Mouse (Mus musculus): ENCODE measurements around the gene Lins1. TPM values are rescaled to one million over a fixed set of nuclear protein-coding genes. Genes with fewer than 3 reads are reported as not detected.

Gene Lins1
- polyA plus RNA-seq, 1 experiment from 2014 or later: 20.6 TPM

GRCm38 (mm10) chr7:66704631-66705030 is 14.9 kb downstream of the Lins1 start:
- 92% methylated on average over 3 of the region's 3 CpGs for WGBS
- H3K36me3 ChIP-seq (ENCODE audit: control insufficient read depth, insufficient read depth, low read length): peaks cover 10% of the 10 kb centered on the region
- no peaks in the 10 kb centered on the region for H3K27me3 ChIP-seq (ENCODE audit: control insufficient read depth, insufficient read depth, low read depth, low read length)
- ATAC-seq: no peak
- H3K4me3 ChIP-seq (ENCODE audit: low read depth, low read length): no peak overlapping the region
- H3K4me1 ChIP-seq (ENCODE audit: control insufficient read depth, insufficient read depth, low read length): no peaks in the 10 kb centered on the region
- no peak overlapping the region for H3K27ac ChIP-seq (ENCODE audit: low read length)
- H3K9ac ChIP-seq (ENCODE audit: low read depth, low read length): no peak overlapping the region
- H3K4me2 ChIP-seq (ENCODE audit: low read length): no peak overlapping the region
- no peaks in the 10 kb centered on the region; the same call in 1 of the 2 replicates for H3K9me3 ChIP-seq (replicated peaks; ENCODE audit: control insufficient read depth, low read length, poor library complexity, severe bottlenecking)

- Histone ChIP-seq H3K4me2 (ENCODE audit: low read length) (no peak overlapping the region), H3K9ac (ENCODE audit: low read depth, low read length) (no peak overlapping the region), H3K36me3 (ENCODE audit: control insufficient read depth, insufficient read depth, low read length) (peaks cover 32% of the 10 kb centered on the region), H3K27ac (ENCODE audit: low read length) (no peak overlapping the region), H3K9me3 (replicated peaks; ENCODE audit: control insufficient read depth, low read length, poor library complexity, severe bottlenecking) (no peaks in the 10 kb centered on the region), H3K27me3 (ENCODE audit: control insufficient read depth, insufficient read depth, low read depth, low read length) (no peaks in the 10 kb centered on the region), H3K4me1 (ENCODE audit: control insufficient read depth, insufficient read depth, low read length) (no peaks in the 10 kb centered on the region), H3K4me3 (ENCODE audit: low read depth, low read length) (no peak overlapping the region)
- 64% methylated on average over 2 of the region's 2 CpGs for WGBS
- ATAC-seq: no peak
These were observed 21.5 kb downstream of the Lins1 start for GRCm38 (mm10) chr7:66711166-66711565.

- Histone ChIP-seq H3K36me3 (ENCODE audit: control insufficient read depth, insufficient read depth, low read length) (0 out of 2 replicates have a peak, but pooled peaks cover 7% of the 10 kb centered on the region), H3K27ac (ENCODE audit: low read length) (no peak overlapping the region), H3K27me3 (ENCODE audit: control insufficient read depth, insufficient read depth, low read depth, low read length) (no peaks in the 10 kb centered on the region), H3K4me2 (ENCODE audit: low read length) (no peak overlapping the region), H3K4me1 (ENCODE audit: control insufficient read depth, insufficient read depth, low read length) (no peaks in the 10 kb centered on the region), H3K4me3 (ENCODE audit: low read depth, low read length) (no peak overlapping the region), H3K9me3 (replicated peaks; ENCODE audit: control insufficient read depth, low read length, poor library complexity, severe bottlenecking) (0 out of 2 replicates have a peak, but pooled peaks cover 2% of the 10 kb centered on the region), H3K9ac (ENCODE audit: low read depth, low read length) (no peak overlapping the region)
- no peak for ATAC-seq
- 89% methylated on average over 4 of the region's 4 CpGs for WGBS
These were observed 34.8 kb downstream of the Lins1 start for GRCm38 (mm10) chr7:66724514-66724913.

- H3K4me2 ChIP-seq (ENCODE audit: low read length): no peak overlapping the region
- H3K27me3 ChIP-seq (ENCODE audit: control insufficient read depth, insufficient read depth, low read depth, low read length): no peaks in the 10 kb centered on the region
- H3K4me1 ChIP-seq (ENCODE audit: control insufficient read depth, insufficient read depth, low read length): no peaks in the 10 kb centered on the region
- no peak for ATAC-seq
- H3K36me3 ChIP-seq (ENCODE audit: control insufficient read depth, insufficient read depth, low read length): 0 out of 2 replicates have a peak, but pooled peaks cover 7% of the 10 kb centered on the region
- 97% methylated on average over 6 of the region's 6 CpGs for WGBS
- no peak overlapping the region for H3K27ac ChIP-seq (ENCODE audit: low read length)
- H3K4me3 ChIP-seq (ENCODE audit: low read depth, low read length): no peak overlapping the region
- no peak overlapping the region for H3K9ac ChIP-seq (ENCODE audit: low read depth, low read length)
- H3K9me3 ChIP-seq (replicated peaks; ENCODE audit: control insufficient read depth, low read length, poor library complexity, severe bottlenecking): no peaks in the 10 kb centered on the region
These were observed 35.3 kb downstream of the Lins1 start for GRCm38 (mm10) chr7:66724954-66725353.

GRCm38 (mm10) chr7:66728072-66728471 is 38.4 kb downstream of the Lins1 start:
- Histone ChIP-seq H3K4me3 (ENCODE audit: low read depth, low read length) (no peak overlapping the region), H3K9ac (ENCODE audit: low read depth, low read length) (no peak overlapping the region), H3K36me3 (ENCODE audit: control insufficient read depth, insufficient read depth, low read length) (0 out of 2 replicates have a peak, but pooled peaks cover 2% of the 10 kb centered on the region), H3K4me1 (ENCODE audit: control insufficient read depth, insufficient read depth, low read length) (no peaks in the 10 kb centered on the region), H3K27me3 (ENCODE audit: control insufficient read depth, insufficient read depth, low read depth, low read length) (no peaks in the 10 kb centered on the region), H3K9me3 (replicated peaks; ENCODE audit: control insufficient read depth, low read length, poor library complexity, severe bottlenecking) (no peaks in the 10 kb centered on the region), H3K4me2 (ENCODE audit: low read length) (no peak overlapping the region), H3K27ac (ENCODE audit: low read length) (no peak overlapping the region)
- 96% methylated on average over 6 of the region's 6 CpGs for WGBS
- ATAC-seq: no peak

GRCm38 (mm10) chr7:66729232-66729631 is 39.5 kb downstream of the Lins1 start:
- Histone ChIP-seq H3K27me3 (ENCODE audit: control insufficient read depth, insufficient read depth, low read depth, low read length) (no peaks in the 10 kb centered on the region), H3K4me2 (ENCODE audit: low read length) (no peak overlapping the region), H3K36me3 (ENCODE audit: control insufficient read depth, insufficient read depth, low read length) (no peaks in the 10 kb centered on the region), H3K9me3 (replicated peaks; ENCODE audit: control insufficient read depth, low read length, poor library complexity, severe bottlenecking) (no peaks in the 10 kb centered on the region), H3K4me3 (ENCODE audit: low read depth, low read length) (no peak overlapping the region), H3K27ac (ENCODE audit: low read length) (no peak overlapping the region), H3K9ac (ENCODE audit: low read depth, low read length) (no peak overlapping the region), H3K4me1 (ENCODE audit: control insufficient read depth, insufficient read depth, low read length) (no peaks in the 10 kb centered on the region)
- 86% methylated on average over 2 of the region's 2 CpGs for WGBS
- no peak for ATAC-seq

- H3K9me3 ChIP-seq (replicated peaks; ENCODE audit: control insufficient read depth, low read length, poor library complexity, severe bottlenecking): no peaks in the 10 kb centered on the region
- no peak overlapping the region for H3K4me3 ChIP-seq (ENCODE audit: low read depth, low read length)
- no peaks in the 10 kb centered on the region for H3K27me3 ChIP-seq (ENCODE audit: control insufficient read depth, insufficient read depth, low read depth, low read length)
- H3K4me2 ChIP-seq (ENCODE audit: low read length): no peak overlapping the region
- no peak overlapping the region for H3K27ac ChIP-seq (ENCODE audit: low read length)
- ATAC-seq: no peak
- H3K4me1 ChIP-seq (ENCODE audit: control insufficient read depth, insufficient read depth, low read length): no peaks in the 10 kb centered on the region
- no peak overlapping the region for H3K9ac ChIP-seq (ENCODE audit: low read depth, low read length)
- H3K36me3 ChIP-seq (ENCODE audit: control insufficient read depth, insufficient read depth, low read length): no peaks in the 10 kb centered on the region
- WGBS: 95% methylated on average over 17 of the region's 17 CpGs
These were observed 43.7 kb downstream of the Lins1 start for GRCm38 (mm10) chr7:66733431-66733830.

GRCm38 (mm10) chr7:66733882-66734281 is 44.2 kb downstream of the Lins1 start:
- no peak overlapping the region for H3K4me2 ChIP-seq (ENCODE audit: low read length)
- no peaks in the 10 kb centered on the region for H3K4me1 ChIP-seq (ENCODE audit: control insufficient read depth, insufficient read depth, low read length)
- H3K4me3 ChIP-seq (ENCODE audit: low read depth, low read length): no peak overlapping the region
- no peaks in the 10 kb centered on the region for H3K36me3 ChIP-seq (ENCODE audit: control insufficient read depth, insufficient read depth, low read length)
- ATAC-seq: no peak
- H3K27ac ChIP-seq (ENCODE audit: low read length): no peak overlapping the region
- H3K9me3 ChIP-seq (replicated peaks; ENCODE audit: control insufficient read depth, low read length, poor library complexity, severe bottlenecking): no peaks in the 10 kb centered on the region
- H3K27me3 ChIP-seq (ENCODE audit: control insufficient read depth, insufficient read depth, low read depth, low read length): no peaks in the 10 kb centered on the region
- 95% methylated on average over 11 of the region's 11 CpGs for WGBS
- H3K9ac ChIP-seq (ENCODE audit: low read depth, low read length): no peak overlapping the region

- no peak overlapping the region for H3K4me3 ChIP-seq (ENCODE audit: low read depth, low read length)
- no peak for ATAC-seq
- no peaks in the 10 kb centered on the region for H3K36me3 ChIP-seq (ENCODE audit: control insufficient read depth, insufficient read depth, low read length)
- H3K4me2 ChIP-seq (ENCODE audit: low read length): no peak overlapping the region
- no peaks in the 10 kb centered on the region for H3K4me1 ChIP-seq (ENCODE audit: control insufficient read depth, insufficient read depth, low read length)
- H3K27ac ChIP-seq (ENCODE audit: low read length): no peak overlapping the region
- H3K27me3 ChIP-seq (ENCODE audit: control insufficient read depth, insufficient read depth, low read depth, low read length): no peaks in the 10 kb centered on the region
- H3K9ac ChIP-seq (ENCODE audit: low read depth, low read length): no peak overlapping the region
- WGBS: 95% methylated on average over 4 of the region's 4 CpGs
- no peaks in the 10 kb centered on the region for H3K9me3 ChIP-seq (replicated peaks; ENCODE audit: control insufficient read depth, low read length, poor library complexity, severe bottlenecking)
These were observed 44.8 kb downstream of the Lins1 start for GRCm38 (mm10) chr7:66734466-66734865.

Measured in midbrain, embryonic 16.5 days (tissue).